Mouse (Mus musculus) layer of hippocampus, postnatal 14 days (tissue): Measurements from ENCODE around the gene Gm10392. TPM values are rescaled to one million over a fixed set of nuclear protein-coding genes. Genes with fewer than 3 reads are reported as not detected.
"Not testable (repeated sequence)": the region's sequence is repeated elsewhere in the genome, so short reads cannot be mapped to it uniquely, and the experiment has no call there.

ENCODE experiments used
- DNase-seq, 2 experiments: peaks; one replicate each; pipeline ENCODE4 v3.0.0; 2021 to 2022; ENCODE audit warnings: low spot score in 2 of 2, mixed read lengths in 1 of 2
- long read RNA-seq, 2 experiments: library from polyadenylated mRNA; stranded (forward); transcript quantifications; one replicate each; pipeline ENCODE4 v2.0.0; 2021
- total RNA-seq, 2 experiments: library from RNA; stranded (reverse); gene quantifications; 2 replicates each; pipeline ENCODE4 v1.2.3; 2021

The Gm10392 gene
- total RNA-seq: not detected
- long read RNA-seq, experiment 1: 0 reads
- long read RNA-seq, experiment 2: 0 reads

- no peak for DNase-seq
Observed at GRCm38 (mm10) chr11:77519043-77519442, at the start of gene Gm10392. Gm10392 (minus strand) TSS chr11:77519198.

GRCm38 (mm10) chr11:77545261-77545660 lies 26.3 kb upstream of the Gm10392 start:
- DNase-seq: no peak

- DNase-seq: no peak
Observed at GRCm38 (mm10) chr11:77532202-77532846, 13.3 kb upstream of the Gm10392 start.

GRCm38 (mm10) chr11:77530862-77531261 lies 11.9 kb upstream of the Gm10392 start:
- no peak for DNase-seq

GRCm38 (mm10) chr11:77529644-77530043 lies 10.6 kb upstream of the Gm10392 start:
- no peak for DNase-seq

GRCm38 (mm10) chr11:77528420-77528819 lies 9.4 kb upstream of the Gm10392 start:
- DNase-seq: not testable (repeated sequence)

- no peak for DNase-seq
Observed at GRCm38 (mm10) chr11:77525804-77526486, 6.9 kb upstream of the Gm10392 start.

GRCm38 (mm10) chr11:77520601-77521529 lies 1.9 kb upstream of the Gm10392 start:
- DNase-seq: no peak

- DNase-seq: no peak
Observed at GRCm38 (mm10) chr11:77518051-77518798, 773 bp downstream of the Gm10392 start.

GRCm38 (mm10) chr11:77516553-77517425 lies 2.2 kb downstream of the Gm10392 start:
- DNase-seq: no peak

GRCm38 (mm10) chr11:77515637-77516552 lies 3.1 kb downstream of the Gm10392 start, which contains the start of gene Trp53i13:
Trp53i13 (minus strand) TSS chr11:77515980.
- no peak for DNase-seq

GRCm38 (mm10) chr11:77514832-77515636 lies 4.0 kb downstream of the Gm10392 start, which contains the start of gene Abhd15:
Abhd15 (plus strand) TSS chr11:77515121.
- peak; percentile 67 to 71 for DNase-seq

- DNase-seq: no peak
Observed at GRCm38 (mm10) chr11:77514281-77514831, 4.6 kb downstream of the Gm10392 start.

GRCm38 (mm10) chr11:77513811-77514170 lies 5.2 kb downstream of the Gm10392 start:
- DNase-seq: no peak

GRCm38 (mm10) chr11:77512891-77513810 lies 5.8 kb downstream of the Gm10392 start:
- DNase-seq: peak; percentile 59 to 76

- no peak for DNase-seq
Observed at GRCm38 (mm10) chr11:77511336-77511735, 7.7 kb downstream of the Gm10392 start.
